Mouse (Mus musculus) heart, adult 18-20 months (tissue): Measurements from ENCODE around the gene Slit3. TPM values are rescaled to one million over a fixed set of nuclear protein-coding genes. Genes with fewer than 3 reads are reported as not detected.

Source experiments
- microRNA-seq, 2 experiments: library from miRNA; unstranded; fragments of <30 nt; microRNA quantifications; one replicate each; pipeline ENCODE4 v1.2.0; 2022
- total RNA-seq, 2 experiments: library from RNA; stranded (reverse); gene quantifications; 2 replicates each; pipeline ENCODE4 v1.2.3; 2021

Slit3 gene
- total RNA-seq, 2 experiments from 2014 or later: 12.6 to 13.3 TPM

Small RNA genes lying within 50 kb of the gene (microRNA-seq; reads per million reads assigned to microRNA genes)
- gene Mir218-2: 14.9 to 25.8 reads per million in 2 experiments
